Mouse (Mus musculus): ENCODE results near the gene C130050O18Rik. TPM values are rescaled to one million over a fixed set of nuclear protein-coding genes. Genes with fewer than 3 reads are reported as not detected.
"Not testable (repeated sequence)": the region's sequence is repeated elsewhere in the genome, so short reads cannot be mapped to it uniquely, and the experiment has no call there.

Gene C130050O18Rik
- total RNA-seq, 2 experiments from 2014 or later = 0.80 to 0.88 TPM

GRCm38 (mm10) chr5:139379771-139380384, 25.2 kb upstream of the C130050O18Rik start:
- no peak for DNase-seq (ENCODE audit: low spot score in 2 of 2)

GRCm38 (mm10) chr5:139380385-139381248, 24.5 kb upstream of the C130050O18Rik start:
- peak; percentile 94 to 97 for DNase-seq (ENCODE audit: low spot score in 2 of 2)

- no peak for DNase-seq (ENCODE audit: low spot score in 2 of 2)
These were observed 23.2 kb upstream of the C130050O18Rik start for GRCm38 (mm10) chr5:139381586-139382513.

- DNase-seq (ENCODE audit: low spot score in 2 of 2) = no peak
These were observed 22.3 kb upstream of the C130050O18Rik start for GRCm38 (mm10) chr5:139382760-139383159.

- DNase-seq (ENCODE audit: low spot score in 2 of 2) = no peak
These were observed 21.8 kb upstream of the C130050O18Rik start for GRCm38 (mm10) chr5:139383234-139383633.

GRCm38 (mm10) chr5:139384531-139384930, 20.5 kb upstream of the C130050O18Rik start:
- no peak for DNase-seq (ENCODE audit: low spot score in 2 of 2)

- DNase-seq (ENCODE audit: low spot score in 2 of 2) = no peak
These were observed 19.0 kb upstream of the C130050O18Rik start for GRCm38 (mm10) chr5:139386047-139386446.

GRCm38 (mm10) chr5:139387329-139388194, 17.5 kb upstream of the C130050O18Rik start:
- DNase-seq (ENCODE audit: low spot score in 2 of 2) = peak in 1 of 2 experiments; percentile 51

- DNase-seq (ENCODE audit: low spot score in 2 of 2) = no peak
These were observed 16.9 kb upstream of the C130050O18Rik start for GRCm38 (mm10) chr5:139388195-139388570.

GRCm38 (mm10) chr5:139388694-139389675, 16.1 kb upstream of the C130050O18Rik start:
- peak in 1 of 2 experiments; percentile 59 for DNase-seq (ENCODE audit: low spot score in 2 of 2)

GRCm38 (mm10) chr5:139389676-139390061, 15.4 kb upstream of the C130050O18Rik start:
- peak; percentile 43 to 66 for DNase-seq (ENCODE audit: low spot score in 2 of 2)

GRCm38 (mm10) chr5:139390324-139391119, 14.6 kb upstream of the C130050O18Rik start:
- DNase-seq (ENCODE audit: low spot score in 2 of 2) = not testable (repeated sequence)

- no peak for DNase-seq (ENCODE audit: low spot score in 2 of 2)
These were observed 13.6 kb upstream of the C130050O18Rik start for GRCm38 (mm10) chr5:139391309-139391990.

GRCm38 (mm10) chr5:139392219-139393196, 12.6 kb upstream of the C130050O18Rik start:
- no peak for DNase-seq (ENCODE audit: low spot score in 2 of 2)

- no peak for DNase-seq (ENCODE audit: low spot score in 2 of 2)
These were observed 11.9 kb upstream of the C130050O18Rik start for GRCm38 (mm10) chr5:139393197-139393588.

- DNase-seq (ENCODE audit: low spot score in 2 of 2) = no peak
These were observed 10.7 kb upstream of the C130050O18Rik start for GRCm38 (mm10) chr5:139394399-139394798.

All from gastrocnemius, postnatal 4 days (tissue).